Mouse (Mus musculus) ovary, postnatal 10 days (tissue): Measurements from ENCODE around the gene Pom121l12.

Experiments used
- DNase-seq: peaks from one replicate; pipeline ENCODE4 v3.0.0; 2022; ENCODE audit warnings: low spot score

The Pom121l12 gene

DNA sequence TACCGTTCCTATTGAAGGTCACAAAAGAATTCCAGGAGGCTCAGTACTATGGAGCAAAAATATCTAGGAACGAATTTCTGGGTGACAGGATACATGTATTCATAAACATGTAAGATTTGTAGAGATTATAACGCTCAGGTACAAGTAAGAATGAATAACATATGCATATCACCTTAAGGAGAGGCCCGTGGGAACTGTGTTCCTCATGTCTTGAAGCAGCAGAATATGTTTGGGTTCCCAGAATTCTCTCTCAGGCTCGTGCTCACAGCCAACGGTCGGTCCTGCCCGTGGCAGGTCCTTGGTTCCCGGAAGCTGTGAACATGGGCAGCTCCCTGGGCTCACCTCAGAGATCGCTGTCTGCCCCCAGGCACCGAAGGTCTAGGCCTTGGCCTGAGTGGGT is at the start of gene Pom121l12:
Gene Pom121l12 (plus strand): TSS at position 301 of the 400 bp plus-strand sequence.
- DNase-seq, result no peak

- DNase-seq, result no peak
Observed at GRCm38 (mm10) chr11:14611859-14612258, 12.8 kb downstream of the Pom121l12 start.
